Mouse (Mus musculus) cerebellum, adult 2 months (tissue): Measurements from ENCODE around the gene Diras2.

Experiments used
- CTCF ChIP-seq: fragments of 200-500 bp; IDR thresholded peaks from 2 replicates; pipeline ENCODE4 v1.5.1; 2011; ENCODE audit warnings: low read depth, mild to moderate bottlenecking, control low read depth, low read length, moderate library complexity, borderline replicate concordance; ENCODE audit not compliant: insufficient read depth
- POLR2A ChIP-seq: fragments of 200-500 bp; IDR thresholded peaks from 2 replicates; pipeline ENCODE4 v1.6.1; 2011; ENCODE audit warnings: low read length, control low read depth, borderline replicate concordance; ENCODE audit not compliant: insufficient read depth

- TF ChIP-seq POLR2A (no peak), CTCF (no peak)
Measured at GRCm38 (mm10) chr13:52539461-52539860, 8.4 kb upstream of the Diras2 start.
